Mouse (Mus musculus) hindbrain, embryonic 10.5 days (tissue): ENCODE data around the gene Megf9. TPM values are rescaled to one million over a fixed set of nuclear protein-coding genes. Genes with fewer than 3 reads are reported as not detected.

Experiments used
- DNase-seq: peaks from one replicate; pipeline ENCODE4 v3.0.0-alpha.2; 2017; ENCODE audit warnings: low spot score
- H3K27ac ChIP-seq: fragments of 300-500 bp; sonication (generic); 2 replicates; pipeline ENCODE4 v1.5.1; 2016; ENCODE audit warnings: mild to moderate bottlenecking, moderate library complexity
- H3K27me3 ChIP-seq: fragments of 300-500 bp; sonication (generic); 2 replicates; pipeline ENCODE4 v1.6.1; 2016; ENCODE audit warnings: mild to moderate bottlenecking; ENCODE audit not compliant: poor library complexity, insufficient read depth, severe bottlenecking
- H3K36me3 ChIP-seq: fragments of 300-500 bp; sonication (generic); 2 replicates; pipeline ENCODE4 v1.6.1; 2016; ENCODE audit warnings: mild to moderate bottlenecking, moderate library complexity
- H3K4me1 ChIP-seq: fragments of 300-500 bp; sonication (generic); replicated peaks from 2 replicates; pipeline ENCODE4 v1.6.1; 2016; ENCODE audit warnings: mild to moderate bottlenecking
- H3K4me3 ChIP-seq: fragments of 300-500 bp; sonication (generic); 2 replicates; pipeline ENCODE4 v1.5.1; 2016; ENCODE audit warnings: mild to moderate bottlenecking, moderate library complexity
- H3K9me3 ChIP-seq: fragments of 300-500 bp; sonication (generic); 2 replicates; pipeline ENCODE4 v1.6.1; 2016; ENCODE audit warnings: mild to moderate bottlenecking, moderate library complexity
- WGBS: fragments of 180-500 bp; shearing (Covaris S2); methylation state at CpG from one replicate; pipeline ENCODE4 v1.1.7; 2016; 5-methylcytosine and 5-hydroxymethylcytosine counted together
- polyA plus RNA-seq: library from polyadenylated mRNA; unstranded; fragments of >200 nt; fragmentation: Nextera tagmentation; extraction: Ambion mirVana; gene quantifications from 2 replicates; pipeline ENCODE4 v1.2.1, GENCODE M21; 2016

The Megf9 gene
- polyA plus RNA-seq, 1 experiment from 2014 or later = 22.2 TPM

DNA sequence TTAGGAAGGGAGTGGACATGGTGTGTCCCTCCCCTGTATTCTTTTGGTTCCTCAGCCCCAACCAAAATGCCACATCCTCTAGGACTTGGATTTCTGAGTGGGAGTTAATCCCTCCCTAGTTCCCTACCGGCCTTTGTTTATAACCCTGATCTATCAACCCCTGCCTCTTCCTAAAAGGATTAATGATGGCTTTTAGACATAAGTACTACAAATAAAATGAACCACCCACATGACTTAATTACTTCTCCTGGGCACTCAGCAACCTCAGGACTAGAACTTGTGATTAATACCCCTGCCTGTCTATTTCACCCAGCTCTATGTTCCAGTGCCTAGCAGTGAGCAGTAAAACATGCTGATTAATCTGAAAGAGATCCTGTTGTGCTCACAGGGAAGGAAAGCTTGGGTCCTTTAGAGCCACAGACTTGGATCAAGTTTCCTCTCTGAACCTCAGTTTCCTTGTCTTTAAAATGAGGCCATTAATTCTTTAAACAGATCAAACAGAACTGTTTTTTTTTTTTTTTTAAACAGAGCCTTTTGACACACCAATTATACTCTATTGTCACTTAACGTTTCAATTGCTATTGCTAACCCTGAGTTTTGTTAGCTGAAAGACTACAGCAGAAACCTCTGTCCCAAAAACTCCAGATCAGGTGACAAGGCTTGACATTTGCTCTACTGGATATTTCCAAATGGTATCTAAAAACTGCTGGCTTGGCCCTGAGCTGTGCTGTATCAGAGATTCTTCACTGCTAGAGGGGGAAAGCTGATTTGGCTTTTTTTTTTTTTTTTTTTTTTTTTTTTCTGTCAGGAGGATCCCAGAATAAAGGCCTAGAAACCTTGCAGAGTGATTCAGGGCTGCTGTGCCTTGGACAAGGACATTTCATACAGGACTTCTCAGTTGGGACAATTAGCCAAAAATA is 2.1 kb upstream of the Megf9 start:
- 11% methylated on average over 2 of the region's 2 CpGs for WGBS
- H3K27me3 ChIP-seq = no peaks in the 10 kb centered on the region
- H3K36me3 ChIP-seq = no peaks in the 10 kb centered on the region
- H3K4me3 ChIP-seq = no peak overlapping the region
- no peaks in the 10 kb centered on the region for H3K9me3 ChIP-seq
- H3K4me1 ChIP-seq = peaks cover 66% of the 10 kb centered on the region
- no peak for DNase-seq
- H3K27ac ChIP-seq = peak overlapping the region; percentile 100

- H3K4me1 ChIP-seq = peaks cover 74% of the 10 kb centered on the region
- H3K27ac ChIP-seq = peak overlapping the region; percentile 100
- H3K9me3 ChIP-seq = no peaks in the 10 kb centered on the region
- no peaks in the 10 kb centered on the region for H3K36me3 ChIP-seq
- DNase-seq = peak; percentile 60
- peak overlapping the region; percentile 91 for H3K4me3 ChIP-seq
- 20% methylated on average over 7 of the region's 7 CpGs for WGBS
- no peaks in the 10 kb centered on the region for H3K27me3 ChIP-seq
These were observed 1.0 kb upstream of the Megf9 start for GRCm38 (mm10) chr4:70535711-70536311.

GRCm38 (mm10) chr4:70535289-70535688 is 494 bp upstream of the Megf9 start:
- peak overlapping the region; percentile 100 for H3K27ac ChIP-seq
- H3K4me3 ChIP-seq = peak overlapping the region; percentile 91
- peaks cover 77% of the 10 kb centered on the region for H3K4me1 ChIP-seq
- DNase-seq = no peak
- no peaks in the 10 kb centered on the region for H3K27me3 ChIP-seq
- no peaks in the 10 kb centered on the region for H3K9me3 ChIP-seq
- under 1% methylated on average over 18 of the region's 18 CpGs for WGBS
- no peaks in the 10 kb centered on the region for H3K36me3 ChIP-seq

DNA sequence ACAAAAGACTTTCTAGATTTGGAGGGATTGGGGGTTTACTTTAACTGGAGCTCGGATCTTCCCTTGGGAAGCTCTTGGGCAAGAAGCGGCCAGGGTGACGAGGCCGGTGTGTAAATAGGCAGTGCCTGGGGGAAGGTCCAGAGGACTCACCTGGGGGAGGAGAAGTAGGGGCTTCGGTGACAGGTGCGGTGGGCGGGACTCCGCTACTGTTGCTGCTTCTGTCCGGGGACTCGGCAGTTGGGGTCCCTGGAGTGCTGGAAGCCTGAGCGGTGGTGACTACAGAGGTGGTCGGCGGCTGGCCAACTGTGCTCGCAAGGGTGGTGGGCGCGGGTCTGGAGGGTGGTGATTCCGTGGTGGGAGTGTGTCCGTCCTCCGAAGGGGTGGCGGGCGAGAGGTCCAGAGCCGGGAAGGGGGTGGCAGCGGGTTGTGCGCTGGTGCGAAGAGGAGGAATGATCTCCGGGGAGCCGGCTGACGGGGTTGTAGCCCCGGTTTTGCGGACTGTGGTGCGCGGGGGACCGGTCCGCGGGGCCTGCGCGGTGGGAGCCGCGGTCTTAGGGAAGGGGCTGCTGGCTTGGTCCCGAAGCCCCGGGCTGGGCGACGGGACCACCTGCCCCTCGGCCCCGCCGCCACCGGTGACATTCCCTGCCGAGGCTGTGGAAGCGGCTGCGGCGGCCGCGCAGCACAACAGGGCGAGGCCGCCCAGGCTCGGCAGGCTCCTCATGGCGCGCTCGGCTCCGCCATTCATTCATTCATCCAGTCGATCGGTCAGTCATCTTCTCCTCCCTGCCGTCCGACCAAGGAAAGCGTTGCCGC is 511 bp downstream of the Megf9 start:
- H3K4me1 ChIP-seq = peaks cover 75% of the 10 kb centered on the region
- peak overlapping the region; percentile 91 for H3K4me3 ChIP-seq
- WGBS = under 1% methylated on average over 63 of the region's 66 CpGs
- no peaks in the 10 kb centered on the region for H3K27me3 ChIP-seq
- H3K27ac ChIP-seq = peak overlapping the region; percentile 100
- H3K9me3 ChIP-seq = no peaks in the 10 kb centered on the region
- no peaks in the 10 kb centered on the region for H3K36me3 ChIP-seq
- peak; percentile 55 for DNase-seq

- Histone ChIP-seq H3K27ac (peak overlapping the region; percentile 100), H3K27me3 (no peaks in the 10 kb centered on the region), H3K4me3 (peak overlapping the region; percentile 91), H3K36me3 (no peaks in the 10 kb centered on the region), H3K4me1 (peaks cover 65% of the 10 kb centered on the region), H3K9me3 (no peaks in the 10 kb centered on the region)
- DNase-seq = no peak
- 57% methylated on average over 3 of the region's 3 CpGs for WGBS
These were observed 1.6 kb downstream of the Megf9 start for GRCm38 (mm10) chr4:70533056-70533805.

DNA sequence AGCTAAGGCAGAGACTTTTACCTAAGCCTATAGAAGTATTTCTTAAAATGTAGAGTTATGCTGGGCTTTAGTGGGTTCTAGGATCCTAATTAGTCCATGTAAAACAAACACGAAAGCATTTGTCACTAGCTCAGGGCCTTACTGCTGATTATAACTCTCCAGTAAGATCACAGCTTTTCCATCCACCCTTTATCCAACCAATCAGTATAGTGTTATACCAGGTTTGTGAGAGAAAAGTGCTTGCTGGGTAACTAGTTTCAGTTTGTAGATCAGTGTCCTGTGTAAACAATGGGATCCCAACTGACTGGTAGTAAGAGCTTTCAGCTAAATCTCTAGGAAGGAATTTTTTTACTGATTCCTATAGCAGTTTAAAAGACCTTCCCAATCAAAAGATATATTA is 3.8 kb downstream of the Megf9 start:
- WGBS = 91% methylated on average over 1 of the region's 1 CpGs
- no peak overlapping the region for H3K27ac ChIP-seq
- peaks cover 43% of the 10 kb centered on the region for H3K4me1 ChIP-seq

GRCm38 (mm10) chr4:70528622-70529021 is 6.2 kb downstream of the Megf9 start:
- H3K4me3 ChIP-seq = no peak overlapping the region
- no peak for DNase-seq
- H3K27me3 ChIP-seq = no peaks in the 10 kb centered on the region
- H3K27ac ChIP-seq = no peak overlapping the region
- WGBS = 90% methylated on average over 3 of the region's 3 CpGs
- no peaks in the 10 kb centered on the region for H3K36me3 ChIP-seq
- H3K4me1 ChIP-seq = peaks cover 32% of the 10 kb centered on the region
- no peaks in the 10 kb centered on the region for H3K9me3 ChIP-seq

More for the DNA sequence above, 3.8 kb downstream of the Megf9 start:
- peak overlapping the region; percentile 29 for H3K4me3 ChIP-seq
- H3K9me3 ChIP-seq = no peaks in the 10 kb centered on the region
- DNase-seq = no peak
- H3K36me3 ChIP-seq = no peaks in the 10 kb centered on the region
- H3K27me3 ChIP-seq = no peaks in the 10 kb centered on the region

- H3K27me3 ChIP-seq = no peaks in the 10 kb centered on the region
- 82% methylated on average over 2 of the region's 2 CpGs for WGBS
- no peak overlapping the region for H3K27ac ChIP-seq
- H3K9me3 ChIP-seq = no peaks in the 10 kb centered on the region
- H3K36me3 ChIP-seq = no peaks in the 10 kb centered on the region
- no peaks in the 10 kb centered on the region for H3K4me1 ChIP-seq
- DNase-seq = no peak
- H3K4me3 ChIP-seq = no peak overlapping the region
These were observed 11.4 kb downstream of the Megf9 start for GRCm38 (mm10) chr4:70523346-70523745.

GRCm38 (mm10) chr4:70521506-70522292 is 13.1 kb downstream of the Megf9 start:
- DNase-seq = no peak
- H3K9me3 ChIP-seq = no peaks in the 10 kb centered on the region
- no peak overlapping the region for H3K4me3 ChIP-seq
- no peaks in the 10 kb centered on the region for H3K27me3 ChIP-seq
- 95% methylated on average over 1 of the region's 1 CpGs for WGBS
- H3K4me1 ChIP-seq = no peaks in the 10 kb centered on the region
- H3K27ac ChIP-seq = no peak overlapping the region
- H3K36me3 ChIP-seq = no peaks in the 10 kb centered on the region

- no peaks in the 10 kb centered on the region for H3K36me3 ChIP-seq
- H3K27ac ChIP-seq = no peak overlapping the region
- H3K4me1 ChIP-seq = no peaks in the 10 kb centered on the region
- no peak for DNase-seq
- H3K4me3 ChIP-seq = no peak overlapping the region
- no peaks in the 10 kb centered on the region for H3K27me3 ChIP-seq
- no peaks in the 10 kb centered on the region for H3K9me3 ChIP-seq
- 80% methylated on average over 1 of the region's 1 CpGs for WGBS
These were observed 17.1 kb downstream of the Megf9 start for GRCm38 (mm10) chr4:70517646-70518045.

GRCm38 (mm10) chr4:70516289-70516688 is 18.5 kb downstream of the Megf9 start:
- Histone ChIP-seq H3K36me3 (no peaks in the 10 kb centered on the region), H3K27ac (no peak overlapping the region), H3K4me1 (no peaks in the 10 kb centered on the region), H3K27me3 (no peaks in the 10 kb centered on the region), H3K4me3 (no peak overlapping the region), H3K9me3 (no peaks in the 10 kb centered on the region)
- WGBS = 89% methylated on average over 6 of the region's 6 CpGs
- no peak for DNase-seq

- Histone ChIP-seq H3K9me3 (no peaks in the 10 kb centered on the region), H3K4me1 (0 out of 2 replicates have a peak, but pooled peaks cover under 1% of the 10 kb centered on the region), H3K27me3 (no peaks in the 10 kb centered on the region), H3K36me3 (no peaks in the 10 kb centered on the region), H3K4me3 (no peak overlapping the region), H3K27ac (no peak overlapping the region)
- DNase-seq = no peak
These were observed 19.3 kb downstream of the Megf9 start for GRCm38 (mm10) chr4:70515514-70515913.
